Mouse (Mus musculus): ENCODE results near the gene Tmem235. TPM values are rescaled to one million over a fixed set of nuclear protein-coding genes. Genes with fewer than 3 reads are reported as not detected.

Tmem235 gene
- polyA plus RNA-seq, 1 experiment from 2014 or later = not detected

DNA sequence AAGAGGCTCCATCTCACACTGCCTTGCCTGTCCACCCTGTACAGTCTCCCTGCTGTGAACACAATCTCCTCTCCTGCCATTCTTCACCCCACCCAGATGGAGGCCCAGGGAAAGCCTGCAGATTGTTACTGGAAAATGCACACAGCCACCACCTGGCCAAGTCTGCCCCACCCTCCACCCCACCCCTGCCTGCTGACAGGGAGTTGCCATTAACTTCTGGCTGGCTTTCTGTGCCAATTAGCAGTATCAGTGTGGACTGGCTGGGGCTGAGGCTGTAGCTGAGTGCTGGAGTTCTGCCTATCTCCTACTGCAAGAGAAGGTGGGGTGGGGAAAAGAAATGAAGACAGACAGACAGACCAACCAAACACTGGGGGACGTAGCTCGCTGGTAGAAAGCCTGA lies 22.0 kb upstream of the Tmem235 start:
- 57% methylated on average over 2 of the region's 2 CpGs for WGBS
- peak overlapping the region; percentile 16; the same call in 1 of the 2 replicates for H3K27ac ChIP-seq (ENCODE audit: low read depth)
- no peaks in the 10 kb centered on the region for H3K27me3 ChIP-seq (replicated peaks; ENCODE audit: control insufficient read depth, insufficient read depth, low read length)
- no peak overlapping the region for H3K9ac ChIP-seq (ENCODE audit: low read length)
- no peak overlapping the region for H3K4me2 ChIP-seq (ENCODE audit: low read length)
- H3K4me1 ChIP-seq (replicated peaks; ENCODE audit: control insufficient read depth, insufficient read depth, low read length) = no peaks in the 10 kb centered on the region
- DNase-seq (ENCODE audit: low spot score) (no peak), ATAC-seq (replicated peaks; ENCODE audit: low FRiP score, low TSS enrichment, low read depth) (0 out of 2 replicates have a peak, but pooled peaks have one; percentile 16)
- H3K9me3 ChIP-seq (ENCODE audit: control insufficient read depth, low read length) = no peaks in the 10 kb centered on the region
- no peak overlapping the region for H3K4me3 ChIP-seq (ENCODE audit: low read depth, low read length)
- H3K36me3 ChIP-seq (ENCODE audit: control insufficient read depth, insufficient read depth, low read length) = no peaks in the 10 kb centered on the region

DNA sequence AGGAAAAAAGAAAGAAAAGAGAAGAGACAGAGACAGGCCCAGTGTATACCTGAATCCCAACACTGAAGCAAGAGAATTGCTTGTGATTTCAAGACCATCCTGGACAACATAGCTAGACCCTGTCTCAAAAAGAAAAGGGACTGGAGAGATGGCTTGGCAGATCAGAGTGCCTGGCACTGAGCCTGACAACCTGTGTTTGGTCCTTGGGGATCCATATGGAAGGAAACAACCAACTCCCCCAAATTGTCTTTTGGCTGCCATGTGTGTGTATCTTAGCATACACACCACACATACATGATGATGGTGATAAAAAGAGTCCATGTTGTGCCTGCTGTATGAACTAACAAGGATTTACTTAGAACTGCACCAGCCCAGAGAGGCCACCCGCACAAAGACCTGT lies 21.5 kb upstream of the Tmem235 start:
- H3K4me1 ChIP-seq (replicated peaks; ENCODE audit: control insufficient read depth, insufficient read depth, low read length) = no peaks in the 10 kb centered on the region
- H3K9ac ChIP-seq (ENCODE audit: low read length) = no peak overlapping the region
- WGBS = 84% methylated on average over 1 of the region's 1 CpGs
- no peaks in the 10 kb centered on the region for H3K36me3 ChIP-seq (ENCODE audit: control insufficient read depth, insufficient read depth, low read length)
- H3K4me3 ChIP-seq (ENCODE audit: low read depth, low read length) = no peak overlapping the region
- DNase-seq (ENCODE audit: low spot score) = no peak
- ATAC-seq (replicated peaks; ENCODE audit: low FRiP score, low TSS enrichment, low read depth) = no peak
- H3K27ac ChIP-seq (ENCODE audit: low read depth) = peak overlapping the region; percentile 16; the same call in 1 of the 2 replicates
- H3K27me3 ChIP-seq (replicated peaks; ENCODE audit: control insufficient read depth, insufficient read depth, low read length) = no peaks in the 10 kb centered on the region
- no peak overlapping the region for H3K4me2 ChIP-seq (ENCODE audit: low read length)
- no peaks in the 10 kb centered on the region for H3K9me3 ChIP-seq (ENCODE audit: control insufficient read depth, low read length)

DNA sequence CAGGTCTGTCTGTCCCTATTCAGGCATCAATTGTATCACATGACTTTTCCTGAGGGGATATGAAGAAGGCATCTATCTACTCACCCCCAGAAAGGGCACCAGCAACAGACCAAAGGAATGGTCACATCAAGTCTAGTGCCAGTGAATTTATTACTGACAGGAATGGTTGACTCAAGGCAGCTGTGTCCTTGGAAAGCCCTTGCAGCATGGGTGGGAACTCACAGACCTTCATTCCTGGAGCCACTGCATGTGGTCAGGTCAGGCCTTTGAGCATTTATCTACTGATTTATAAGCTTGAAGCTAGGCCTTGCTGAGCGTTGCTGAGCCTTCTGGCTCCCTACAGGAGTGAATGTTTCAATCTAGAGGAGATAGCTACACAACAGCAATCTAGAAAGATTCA lies 19.6 kb upstream of the Tmem235 start:
- Histone ChIP-seq H3K9ac (ENCODE audit: low read length) (no peak overlapping the region), H3K27ac (ENCODE audit: low read depth) (no peak overlapping the region), H3K4me1 (replicated peaks; ENCODE audit: control insufficient read depth, insufficient read depth, low read length) (no peaks in the 10 kb centered on the region), H3K9me3 (ENCODE audit: control insufficient read depth, low read length) (no peaks in the 10 kb centered on the region), H3K27me3 (replicated peaks; ENCODE audit: control insufficient read depth, insufficient read depth, low read length) (no peaks in the 10 kb centered on the region), H3K36me3 (ENCODE audit: control insufficient read depth, insufficient read depth, low read length) (no peaks in the 10 kb centered on the region), H3K4me2 (ENCODE audit: low read length) (no peak overlapping the region), H3K4me3 (ENCODE audit: low read depth, low read length) (no peak overlapping the region)
- ATAC-seq (replicated peaks; ENCODE audit: low FRiP score, low TSS enrichment, low read depth) = no peak
- WGBS = 40% methylated on average over 1 of the region's 1 CpGs
- no peak for DNase-seq (ENCODE audit: low spot score)

GRCm38 (mm10) chr11:117843434-117843833 lies 17.1 kb upstream of the Tmem235 start:
- no peaks in the 10 kb centered on the region for H3K27me3 ChIP-seq (replicated peaks; ENCODE audit: control insufficient read depth, insufficient read depth, low read length)
- DNase-seq (ENCODE audit: low spot score) (no peak), ATAC-seq (replicated peaks; ENCODE audit: low FRiP score, low TSS enrichment, low read depth) (no peak)
- no peak overlapping the region for H3K4me2 ChIP-seq (ENCODE audit: low read length)
- H3K9ac ChIP-seq (ENCODE audit: low read length) = no peak overlapping the region
- H3K27ac ChIP-seq (ENCODE audit: low read depth) = no peak overlapping the region
- H3K9me3 ChIP-seq (ENCODE audit: control insufficient read depth, low read length) = no peaks in the 10 kb centered on the region
- no peaks in the 10 kb centered on the region for H3K36me3 ChIP-seq (ENCODE audit: control insufficient read depth, insufficient read depth, low read length)
- peaks cover 13% of the 10 kb centered on the region for H3K4me1 ChIP-seq (replicated peaks; ENCODE audit: control insufficient read depth, insufficient read depth, low read length)
- no peak overlapping the region for H3K4me3 ChIP-seq (ENCODE audit: low read depth, low read length)
- WGBS = 87% methylated on average over 2 of the region's 2 CpGs

GRCm38 (mm10) chr11:117844997-117845396 lies 15.6 kb upstream of the Tmem235 start:
- Histone ChIP-seq H3K4me3 (ENCODE audit: low read depth, low read length) (no peak overlapping the region), H3K27me3 (replicated peaks; ENCODE audit: control insufficient read depth, insufficient read depth, low read length) (no peaks in the 10 kb centered on the region), H3K4me2 (ENCODE audit: low read length) (no peak overlapping the region), H3K4me1 (replicated peaks; ENCODE audit: control insufficient read depth, insufficient read depth, low read length) (peaks cover 18% of the 10 kb centered on the region), H3K9ac (ENCODE audit: low read length) (no peak overlapping the region), H3K27ac (ENCODE audit: low read depth) (no peak overlapping the region), H3K9me3 (ENCODE audit: control insufficient read depth, low read length) (no peaks in the 10 kb centered on the region), H3K36me3 (ENCODE audit: control insufficient read depth, insufficient read depth, low read length) (no peaks in the 10 kb centered on the region)
- WGBS = 63% methylated on average over 2 of the region's 2 CpGs
- no peak for ATAC-seq (replicated peaks; ENCODE audit: low FRiP score, low TSS enrichment, low read depth)
- no peak for DNase-seq (ENCODE audit: low spot score)

DNA sequence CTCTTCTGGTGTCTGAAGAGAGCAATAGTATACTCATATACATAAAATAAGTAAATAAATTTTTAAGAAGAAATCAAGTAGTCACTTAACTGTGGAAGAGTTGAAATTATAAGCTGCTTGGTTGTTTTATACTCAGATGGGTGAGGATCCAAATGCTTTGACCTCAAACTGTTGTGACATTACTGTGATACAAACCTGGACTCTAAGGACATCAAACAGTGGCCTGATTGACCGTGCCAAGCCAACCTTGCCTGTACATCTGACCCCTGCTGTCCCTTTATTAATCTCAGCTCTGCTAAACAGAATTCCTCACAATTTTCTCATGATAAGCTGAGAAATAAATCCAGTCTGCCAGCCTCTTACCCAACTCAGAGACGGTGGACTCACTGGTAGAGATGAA lies 14.9 kb upstream of the Tmem235 start:
- no peak for ATAC-seq (replicated peaks; ENCODE audit: low FRiP score, low TSS enrichment, low read depth)

GRCm38 (mm10) chr11:117846640-117847039 lies 13.9 kb upstream of the Tmem235 start:
- Histone ChIP-seq H3K4me1 (replicated peaks; ENCODE audit: control insufficient read depth, insufficient read depth, low read length) (peaks cover 24% of the 10 kb centered on the region), H3K9ac (ENCODE audit: low read length) (no peak overlapping the region), H3K9me3 (ENCODE audit: control insufficient read depth, low read length) (no peaks in the 10 kb centered on the region), H3K27me3 (replicated peaks; ENCODE audit: control insufficient read depth, insufficient read depth, low read length) (no peaks in the 10 kb centered on the region), H3K27ac (ENCODE audit: low read depth) (no peak overlapping the region), H3K4me2 (ENCODE audit: low read length) (no peak overlapping the region), H3K4me3 (ENCODE audit: low read depth, low read length) (no peak overlapping the region), H3K36me3 (ENCODE audit: control insufficient read depth, insufficient read depth, low read length) (no peaks in the 10 kb centered on the region)
- DNase-seq (ENCODE audit: low spot score) (no peak), ATAC-seq (replicated peaks; ENCODE audit: low FRiP score, low TSS enrichment, low read depth) (no peak)
- WGBS = 51% methylated on average over 5 of the region's 5 CpGs

More for the DNA sequence above, 14.9 kb upstream of the Tmem235 start:
- no peak for DNase-seq (ENCODE audit: low spot score)
- H3K4me2 ChIP-seq (ENCODE audit: low read length) = no peak overlapping the region
- H3K4me3 ChIP-seq (ENCODE audit: low read depth, low read length) = no peak overlapping the region
- 82% methylated on average over 2 of the region's 2 CpGs for WGBS
- H3K9ac ChIP-seq (ENCODE audit: low read length) = no peak overlapping the region
- no peak overlapping the region for H3K27ac ChIP-seq (ENCODE audit: low read depth)
- no peaks in the 10 kb centered on the region for H3K9me3 ChIP-seq (ENCODE audit: control insufficient read depth, low read length)
- H3K36me3 ChIP-seq (ENCODE audit: control insufficient read depth, insufficient read depth, low read length) = no peaks in the 10 kb centered on the region
- H3K27me3 ChIP-seq (replicated peaks; ENCODE audit: control insufficient read depth, insufficient read depth, low read length) = no peaks in the 10 kb centered on the region
- H3K4me1 ChIP-seq (replicated peaks; ENCODE audit: control insufficient read depth, insufficient read depth, low read length) = peaks cover 24% of the 10 kb centered on the region

GRCm38 (mm10) chr11:117847593-117848215 lies 12.8 kb upstream of the Tmem235 start:
- H3K9ac ChIP-seq (ENCODE audit: low read length) = peak overlapping the region; percentile 69
- H3K27ac ChIP-seq (ENCODE audit: low read depth) = peak overlapping the region; percentile 93
- peaks cover 6% of the 10 kb centered on the region for H3K36me3 ChIP-seq (ENCODE audit: control insufficient read depth, insufficient read depth, low read length)
- 71% methylated on average over 7 of the region's 7 CpGs for WGBS
- H3K4me2 ChIP-seq (ENCODE audit: low read length) = peak overlapping the region; percentile 84
- H3K4me1 ChIP-seq (replicated peaks; ENCODE audit: control insufficient read depth, insufficient read depth, low read length) = peaks cover 24% of the 10 kb centered on the region
- DNase-seq (ENCODE audit: low spot score) (no peak), ATAC-seq (replicated peaks; ENCODE audit: low FRiP score, low TSS enrichment, low read depth) (no peak)
- peak overlapping the region; percentile 59 for H3K4me3 ChIP-seq (ENCODE audit: low read depth, low read length)
- H3K9me3 ChIP-seq (ENCODE audit: control insufficient read depth, low read length) = no peaks in the 10 kb centered on the region
- no peaks in the 10 kb centered on the region for H3K27me3 ChIP-seq (replicated peaks; ENCODE audit: control insufficient read depth, insufficient read depth, low read length)

All from intestine, embryonic 14.5 days (tissue).